Mouse (Mus musculus) heart, postnatal 0 days (tissue): Measurements from ENCODE around the gene Jak2.

Experiments used
- CTCF ChIP-seq: IDR thresholded peaks from 2 replicates; pipeline ENCODE4 v1.5.1; 2016; ENCODE audit warnings: antibody characterized with exemption, control low read depth, low read depth
- EP300 ChIP-seq: IDR thresholded peaks from 2 replicates; pipeline ENCODE4 v1.6.1; 2016; ENCODE audit warnings: antibody characterized with exemption, low read depth

- TF ChIP-seq EP300 (no peak), CTCF (no peak)
These were observed 22.6 kb upstream of the Jak2 start for GRCm38 (mm10) chr19:29228989-29229388.
